Comparison of ENCODE assay signal across 30 mouse cellular contexts in genomic region chr3:18929105-18929492, GRCm38 (mm10).
DNase-seq lines count a peak whose midpoint lies in the region; ATAC-seq lines count a peak whose summit lies in the region.
"Had no signal": no experiment of that assay in that cellular context is flagged by ENCODE, and none has a peak within 500 bp of the region (broad histone marks: within the 10 kb centered on the region; RNA-seq: fewer than 3 reads in every experiment).

No protein-coding gene starts in this region.

- H3K4me2 ChIP-seq in neural tube, embryonic 12.5 days (replicated peaks): no peak overlapping the region
- no peak overlapping the region for H3K4me2 ChIP-seq in hindbrain, embryonic 16.5 days (ENCODE audit: low read length)
- no peak overlapping the region for H3K4me2 ChIP-seq in midbrain, embryonic 16.5 days (ENCODE audit: low read length)
- H3K4me2 ChIP-seq: embryonic facial prominence, embryonic 15.5 days; forebrain, embryonic 12.5 days; heart, embryonic 11.5 days; liver, embryonic 12.5 days had no signal

- H3K27ac ChIP-seq in neural tube, embryonic 12.5 days: no peak overlapping the region
- no peak overlapping the region for H3K27ac ChIP-seq in hindbrain, embryonic 16.5 days (ENCODE audit: low read depth, low read length)
- H3K27ac ChIP-seq in midbrain, embryonic 16.5 days (ENCODE audit: low read length): 0 out of 2 replicates have a peak overlapping the region, but pooled peaks have one; percentile 3
- H3K27ac ChIP-seq: embryonic facial prominence, embryonic 10.5 days; embryonic facial prominence, embryonic 15.5 days; forebrain, embryonic 12.5 days; liver, embryonic 12.5 days had no signal

- no peak overlapping the region for H3K9ac ChIP-seq in neural tube, embryonic 12.5 days
- H3K9ac ChIP-seq in hindbrain, embryonic 16.5 days (ENCODE audit: low read depth, low read length): no peak overlapping the region
- H3K9ac ChIP-seq in midbrain, embryonic 16.5 days (ENCODE audit: low read depth, low read length): no peak overlapping the region
- H3K9ac ChIP-seq: embryonic facial prominence, embryonic 15.5 days; forebrain, embryonic 12.5 days; forebrain, postnatal 0 days; liver, embryonic 12.5 days; liver, postnatal 0 days had no signal

- no peaks in the 10 kb centered on the region for H3K36me3 ChIP-seq in neural tube, embryonic 12.5 days
- no peaks in the 10 kb centered on the region for H3K36me3 ChIP-seq in hindbrain, embryonic 16.5 days (ENCODE audit: control insufficient read depth, insufficient read depth, low read length)
- H3K36me3 ChIP-seq in midbrain, embryonic 16.5 days (ENCODE audit: control insufficient read depth, insufficient read depth, low read length): no peaks in the 10 kb centered on the region
- H3K36me3 ChIP-seq: embryonic facial prominence, embryonic 10.5 days; embryonic facial prominence, embryonic 15.5 days; forebrain, embryonic 12.5 days; liver, embryonic 12.5 days had no signal

- peak; percentile 73 for ATAC-seq in neural tube, embryonic 12.5 days (ENCODE audit: low FRiP score, low read depth)
- ATAC-seq in hindbrain, embryonic 16.5 days: 0 out of 2 replicates have a peak, but pooled peaks have one; percentile 34
- peak; percentile 87 for ATAC-seq in midbrain, embryonic 16.5 days
- ATAC-seq: CD4-positive, CD25-positive, alpha-beta regulatory T cell, adult 4 months; forebrain, postnatal 0 days; inflammation-experienced regulatory T-cells, adult 6 months; liver, embryonic 12.5 days; liver, postnatal 0 days had no signal

- H3K27me3 ChIP-seq in neural tube, embryonic 12.5 days (replicated peaks): no peaks in the 10 kb centered on the region
- no peaks in the 10 kb centered on the region for H3K27me3 ChIP-seq in hindbrain, embryonic 16.5 days (replicated peaks; ENCODE audit: control insufficient read depth, insufficient read depth, low read length)
- H3K27me3 ChIP-seq in midbrain, embryonic 16.5 days (ENCODE audit: control insufficient read depth, insufficient read depth, low read depth, low read length): no peaks in the 10 kb centered on the region
- H3K27me3 ChIP-seq: embryonic facial prominence, embryonic 15.5 days; forebrain, embryonic 12.5 days; liver, embryonic 12.5 days; megakaryocyte, embryonic 14.5 days had no signal

- H3K4me1 ChIP-seq in neural tube, embryonic 12.5 days: no peaks in the 10 kb centered on the region
- no peaks in the 10 kb centered on the region for H3K4me1 ChIP-seq in hindbrain, embryonic 16.5 days (ENCODE audit: control insufficient read depth, insufficient read depth, low read depth, low read length)
- H3K4me1 ChIP-seq in midbrain, embryonic 16.5 days (ENCODE audit: control insufficient read depth, insufficient read depth, low read length): no peaks in the 10 kb centered on the region; the same call in 1 of the 2 replicates
- H3K4me1 ChIP-seq: embryonic facial prominence, embryonic 10.5 days; embryonic facial prominence, embryonic 15.5 days; forebrain, embryonic 12.5 days; liver, embryonic 12.5 days; megakaryocyte, embryonic 14.5 days had no signal

- H3K9me3 ChIP-seq in neural tube, embryonic 12.5 days: no peaks in the 10 kb centered on the region
- H3K9me3 ChIP-seq in hindbrain, embryonic 16.5 days (ENCODE audit: control insufficient read depth, low read length): no peaks in the 10 kb centered on the region
- H3K9me3 ChIP-seq in midbrain, embryonic 16.5 days (replicated peaks; ENCODE audit: control insufficient read depth, low read length, poor library complexity, severe bottlenecking): no peaks in the 10 kb centered on the region
- H3K9me3 ChIP-seq: embryonic facial prominence, embryonic 10.5 days; embryonic facial prominence, embryonic 15.5 days; forebrain, embryonic 12.5 days; liver, embryonic 12.5 days; megakaryocyte, embryonic 14.5 days had no signal

- no peak overlapping the region for H3K4me3 ChIP-seq in neural tube, embryonic 12.5 days
- H3K4me3 ChIP-seq in hindbrain, embryonic 16.5 days (ENCODE audit: low read length): no peak overlapping the region
- H3K4me3 ChIP-seq in midbrain, embryonic 16.5 days (ENCODE audit: low read depth, low read length): no peak overlapping the region
- H3K4me3 ChIP-seq: embryonic facial prominence, embryonic 10.5 days; embryonic facial prominence, embryonic 15.5 days; forebrain, embryonic 12.5 days; liver, embryonic 12.5 days; megakaryocyte, embryonic 14.5 days had no signal

- 77% methylated on average over 3 of the region's 3 CpGs for WGBS in neural tube, embryonic 12.5 days
- WGBS in hindbrain, embryonic 16.5 days: 65% methylated on average over 3 of the region's 3 CpGs
- WGBS in midbrain, embryonic 16.5 days: 60% methylated on average over 3 of the region's 3 CpGs

- DNase-seq in neural tube, embryonic 10.5 days (ENCODE audit: extremely low spot score, low spot score): no peak
- no peak for DNase-seq in gastrocnemius, postnatal 4 days (ENCODE audit: low spot score in 2 of 2)
- no peak for DNase-seq in adrenal gland, postnatal 10 days
- DNase-seq in cerebellum, adult 9-11 months: no peak
- DNase-seq: adrenal gland, adult 2 months; cerebellum, adult 2 months; cerebellum, postnatal 25 days; forebrain, postnatal 0 days; gastrocnemius, postnatal 25 days; heart, adult 18-20 months; heart, postnatal 36 days; kidney, adult 11 months; kidney, postnatal 14 days; left cerebral cortex, postnatal 4 days; liver, postnatal 0 days; lung, postnatal 4 days; right cerebral cortex, adult 18-20 months; spleen, adult 18-20 months; thymus, postnatal 14 days had no signal

Comparison
In these comparisons a context has a peak if more than half of its experiments do, and no peak if none do; other contexts are left out.
1. ATAC-seq: peak in every context shown above with its lines; median percentile 87 in midbrain, embryonic 16.5 days; 73 in neural tube, embryonic 12.5 days; 34 in hindbrain, embryonic 16.5 days.